Mouse (Mus musculus) midbrain, embryonic 11.5 days (tissue): ENCODE data around the gene Elavl2. TPM values are rescaled to one million over a fixed set of nuclear protein-coding genes. Genes with fewer than 3 reads are reported as not detected.

ENCODE experiments used
- ATAC-seq: fragments of 200-750 bp; cut with Nextera tagmentation; 2 replicates; pipeline ENCODE4 v1.8.0; 2017; ENCODE audit warnings: moderate TSS enrichment, moderate library complexity; ENCODE audit not compliant: low FRiP score
- DNase-seq: peaks from one replicate; pipeline ENCODE4 v3.0.0; 2015; ENCODE audit warnings: low spot score; ENCODE audit errors: missing footprints
- H3K27ac ChIP-seq: fragments of 300-500 bp; sonication (generic); 2 replicates; pipeline ENCODE4 v1.5.1; 2014; ENCODE audit warnings: low read depth, low read length
- H3K27me3 ChIP-seq: fragments of 300-500 bp; sonication (generic); 2 replicates; pipeline ENCODE4 v1.6.1; 2014; ENCODE audit warnings: mild to moderate bottlenecking, low read length, moderate library complexity, mixed read lengths; ENCODE audit not compliant: control insufficient read depth, insufficient read depth
- H3K36me3 ChIP-seq: fragments of 300-500 bp; sonication (generic); 2 replicates; pipeline ENCODE4 v1.6.1; 2014; ENCODE audit warnings: mild to moderate bottlenecking, low read length, moderate library complexity, mixed read lengths; ENCODE audit not compliant: control insufficient read depth, insufficient read depth
- H3K4me1 ChIP-seq: fragments of 300-500 bp; sonication (generic); 2 replicates; pipeline ENCODE4 v1.6.1; 2014; ENCODE audit warnings: low read length; ENCODE audit not compliant: control insufficient read depth, insufficient read depth
- H3K4me2 ChIP-seq: fragments of 300-500 bp; sonication (generic); 2 replicates; pipeline ENCODE4 v1.6.1; 2014; ENCODE audit warnings: mild to moderate bottlenecking, moderate library complexity
- H3K4me3 ChIP-seq: fragments of 300-500 bp; sonication (generic); 2 replicates; pipeline ENCODE4 v1.5.1; 2014; ENCODE audit warnings: low read depth, low read length
- H3K9ac ChIP-seq: fragments of 300-500 bp; sonication (generic); 2 replicates; pipeline ENCODE4 v1.6.1; 2014; ENCODE audit warnings: low read length
- H3K9me3 ChIP-seq: fragments of 300-500 bp; sonication (generic); 2 replicates; pipeline ENCODE4 v1.6.1; 2016; ENCODE audit warnings: low read length; ENCODE audit not compliant: control insufficient read depth
- WGBS: fragments of 180-500 bp; shearing (Covaris S2); extraction: QIAGEN DNeasy Blood & Tissue Kit; methylation state at CpG from one replicate; pipeline ENCODE4 v1.1.7; 2014; 5-methylcytosine and 5-hydroxymethylcytosine counted together
- polyA plus RNA-seq: library from polyadenylated mRNA; unstranded; fragments of >200 nt; fragmentation: Nextera tagmentation; extraction: Ambion mirVana; gene quantifications from 2 replicates; pipeline ENCODE4 v1.2.1, GENCODE M21; 2014

Elavl2 gene
- polyA plus RNA-seq, 1 experiment from 2014 or later, result 93.7 TPM

- DNase-seq (no peak), ATAC-seq (no peak)
- Histone ChIP-seq H3K4me1 (no peaks in the 10 kb centered on the region), H3K27me3 (no peaks in the 10 kb centered on the region), H3K36me3 (no peaks in the 10 kb centered on the region), H3K9ac (no peak overlapping the region), H3K9me3 (no peaks in the 10 kb centered on the region), H3K4me2 (no peak overlapping the region), H3K27ac (no peak overlapping the region), H3K4me3 (no peak overlapping the region)
- WGBS, result 83% methylated on average over 4 of the region's 4 CpGs
Measured at GRCm38 (mm10) chr4:91243896-91244295, 156.7 kb downstream of the Elavl2 start.

GRCm38 (mm10) chr4:91238739-91239485 is 161.7 kb downstream of the Elavl2 start:
- DNase-seq (no peak), ATAC-seq (no peak)
- Histone ChIP-seq H3K4me1 (peaks cover 8% of the 10 kb centered on the region), H3K9me3 (no peaks in the 10 kb centered on the region), H3K36me3 (no peaks in the 10 kb centered on the region), H3K27ac (no peak overlapping the region), H3K9ac (no peak overlapping the region), H3K4me3 (no peak overlapping the region), H3K27me3 (no peaks in the 10 kb centered on the region), H3K4me2 (no peak overlapping the region)
- WGBS, result 87% methylated on average over 6 of the region's 6 CpGs

GRCm38 (mm10) chr4:91236976-91237375 is 163.6 kb downstream of the Elavl2 start:
- no peak overlapping the region for H3K4me3 ChIP-seq
- WGBS, result 4% methylated on average over 7 of the region's 7 CpGs
- peaks cover 8% of the 10 kb centered on the region for H3K4me1 ChIP-seq
- H3K27ac ChIP-seq, result peak overlapping the region; percentile 9; the same call in 1 of the 2 replicates
- H3K9ac ChIP-seq, result no peak overlapping the region
- peak; percentile 72 for ATAC-seq
- no peaks in the 10 kb centered on the region for H3K36me3 ChIP-seq
- H3K27me3 ChIP-seq, result no peaks in the 10 kb centered on the region
- H3K9me3 ChIP-seq, result no peaks in the 10 kb centered on the region
- no peak for DNase-seq
- no peak overlapping the region for H3K4me2 ChIP-seq

DNA sequence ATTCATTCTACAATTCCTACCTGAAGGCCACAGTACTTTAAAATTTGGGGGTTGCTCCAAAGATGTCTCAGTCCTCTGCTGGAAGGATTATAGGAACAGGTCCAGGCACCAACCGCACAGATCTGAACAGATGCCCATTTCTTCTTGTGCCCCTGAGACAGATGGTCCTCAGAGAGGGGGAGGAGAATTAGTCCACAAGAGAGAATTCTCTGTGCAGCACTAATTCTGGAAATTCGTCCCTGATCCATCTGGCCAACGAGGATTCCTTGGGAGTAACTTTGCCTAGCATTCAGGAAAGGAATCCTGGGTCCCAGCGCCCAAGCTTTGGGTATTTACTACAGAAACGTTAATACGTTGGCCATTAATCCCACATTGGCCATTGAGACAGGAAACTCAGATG is 165.6 kb downstream of the Elavl2 start:
- WGBS, result 74% methylated on average over 6 of the region's 6 CpGs
- Histone ChIP-seq H3K4me3 (no peak overlapping the region), H3K9me3 (no peaks in the 10 kb centered on the region), H3K27ac (no peak overlapping the region), H3K9ac (no peak overlapping the region), H3K27me3 (no peaks in the 10 kb centered on the region), H3K4me2 (no peak overlapping the region), H3K36me3 (no peaks in the 10 kb centered on the region), H3K4me1 (peaks cover 8% of the 10 kb centered on the region)
- DNase-seq (no peak), ATAC-seq (no peak)

DNA sequence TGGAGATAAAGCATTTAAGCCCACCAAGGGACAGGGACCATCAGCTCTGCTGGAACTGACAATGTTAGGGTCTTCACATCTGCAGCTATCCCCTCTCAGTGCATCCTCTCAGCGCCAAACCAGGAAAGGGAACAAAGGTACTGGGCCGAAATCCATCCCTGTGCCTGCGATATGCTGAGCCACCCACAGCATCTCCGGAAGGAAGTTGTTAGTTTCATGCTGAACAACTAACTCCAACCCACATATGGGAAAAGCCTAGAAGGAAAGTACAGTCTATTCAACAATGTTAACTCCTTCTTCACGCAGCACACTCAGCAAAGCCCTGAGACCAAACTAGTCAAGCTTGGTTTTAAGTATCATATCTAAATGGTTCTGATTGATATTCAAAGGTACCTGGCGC is 167.0 kb downstream of the Elavl2 start:
- no peaks in the 10 kb centered on the region for H3K27me3 ChIP-seq
- H3K4me3 ChIP-seq, result no peak overlapping the region
- DNase-seq (no peak), ATAC-seq (no peak)
- WGBS, result 93% methylated on average over 6 of the region's 6 CpGs
- no peaks in the 10 kb centered on the region for H3K36me3 ChIP-seq
- H3K4me1 ChIP-seq, result peaks cover 8% of the 10 kb centered on the region
- no peak overlapping the region for H3K4me2 ChIP-seq
- H3K27ac ChIP-seq, result no peak overlapping the region
- H3K9me3 ChIP-seq, result no peaks in the 10 kb centered on the region
- H3K9ac ChIP-seq, result no peak overlapping the region

DNA sequence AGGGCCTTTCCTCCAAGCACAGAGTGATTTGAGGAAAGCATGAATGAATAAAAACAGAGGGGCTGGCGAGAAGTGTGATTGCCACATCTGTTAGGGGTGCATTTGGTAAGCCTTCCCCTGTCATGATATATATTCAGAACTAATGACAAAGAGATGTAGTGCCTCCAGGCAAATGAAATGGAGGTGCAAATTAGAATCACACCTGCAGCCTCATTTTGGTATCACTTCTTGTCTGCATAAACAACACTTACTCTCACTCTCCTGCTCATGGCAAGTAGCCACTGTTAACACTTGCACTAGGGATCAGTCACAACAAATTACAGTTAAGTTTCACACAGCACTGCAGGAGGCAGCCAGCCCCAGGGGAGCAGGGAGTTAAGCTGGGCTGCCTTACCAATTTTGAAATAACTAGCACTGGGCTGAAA is 170.1 kb downstream of the Elavl2 start:
- no peak overlapping the region for H3K27ac ChIP-seq
- ATAC-seq, result no peak
- peaks cover 8% of the 10 kb centered on the region; the same call in 1 of the 2 replicates for H3K36me3 ChIP-seq
- no peak overlapping the region for H3K9ac ChIP-seq
- no peak overlapping the region for H3K4me3 ChIP-seq
- WGBS, result 83% methylated on average over 1 of the region's 1 CpGs
- no peak overlapping the region for H3K4me2 ChIP-seq
- no peak for DNase-seq
- H3K9me3 ChIP-seq, result no peaks in the 10 kb centered on the region
- no peaks in the 10 kb centered on the region for H3K4me1 ChIP-seq
- H3K27me3 ChIP-seq, result no peaks in the 10 kb centered on the region

- Histone ChIP-seq H3K9me3 (no peaks in the 10 kb centered on the region), H3K36me3 (peaks cover 8% of the 10 kb centered on the region; the same call in 1 of the 2 replicates), H3K27ac (no peak overlapping the region), H3K4me1 (no peaks in the 10 kb centered on the region), H3K4me3 (no peak overlapping the region), H3K27me3 (no peaks in the 10 kb centered on the region), H3K4me2 (no peak overlapping the region), H3K9ac (no peak overlapping the region)
- DNase-seq (no peak), ATAC-seq (no peak)
- 85% methylated on average over 3 of the region's 3 CpGs for WGBS
Measured at GRCm38 (mm10) chr4:91228341-91228740, 172.2 kb downstream of the Elavl2 start.

DNA sequence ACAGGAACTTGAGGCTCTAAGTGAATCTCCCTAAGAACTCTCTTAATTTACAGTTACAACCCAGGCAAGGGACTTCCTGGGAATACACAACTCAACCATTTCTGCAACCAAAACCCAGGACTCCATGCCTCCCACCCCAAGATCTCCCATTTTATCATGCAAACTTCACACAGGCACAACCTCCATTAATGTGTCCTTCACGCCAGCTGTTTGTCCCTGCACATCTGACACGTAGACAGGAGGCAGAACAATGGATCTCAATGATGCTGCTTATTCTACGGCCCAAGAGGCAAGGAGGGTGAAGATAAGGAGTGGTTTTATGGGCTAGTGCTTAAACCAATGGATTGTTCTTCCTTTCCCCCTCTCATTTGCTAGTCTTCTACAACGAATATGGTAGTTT is 176.8 kb downstream of the Elavl2 start:
- Histone ChIP-seq H3K4me3 (no peak overlapping the region), H3K9ac (no peak overlapping the region), H3K27me3 (no peaks in the 10 kb centered on the region), H3K36me3 (peaks cover 8% of the 10 kb centered on the region; the same call in 1 of the 2 replicates), H3K27ac (no peak overlapping the region), H3K4me2 (no peak overlapping the region), H3K4me1 (no peaks in the 10 kb centered on the region), H3K9me3 (no peaks in the 10 kb centered on the region)
- no peak for ATAC-seq
- DNase-seq, result no peak
- 84% methylated on average over 4 of the region's 4 CpGs for WGBS

- no peak overlapping the region for H3K9ac ChIP-seq
- H3K9me3 ChIP-seq, result no peaks in the 10 kb centered on the region
- no peaks in the 10 kb centered on the region for H3K36me3 ChIP-seq
- no peak overlapping the region for H3K4me3 ChIP-seq
- no peak for DNase-seq
- 86% methylated on average over 3 of the region's 3 CpGs for WGBS
- no peaks in the 10 kb centered on the region for H3K27me3 ChIP-seq
- no peak for ATAC-seq
- H3K4me1 ChIP-seq, result no peaks in the 10 kb centered on the region
- H3K27ac ChIP-seq, result no peak overlapping the region
- H3K4me2 ChIP-seq, result no peak overlapping the region
Measured at GRCm38 (mm10) chr4:91219322-91219721, 181.3 kb downstream of the Elavl2 start.
